Mouse (Mus musculus): ENCODE data around the gene Cabp4.

Gene Cabp4

GRCm38 (mm10) chr19:4099056-4099455 lies 44.8 kb downstream of the Cabp4 start:
- peak; percentile 83 for DNase-seq

- DNase-seq, result no peak
These were observed 45.4 kb downstream of the Cabp4 start for GRCm38 (mm10) chr19:4098426-4098825.

GRCm38 (mm10) chr19:4097441-4097825 lies 46.4 kb downstream of the Cabp4 start:
- no peak for DNase-seq

GRCm38 (mm10) chr19:4096642-4097440 lies 47.0 kb downstream of the Cabp4 start, which contains the start of gene Cdk2ap2:
Gene Cdk2ap2 (plus strand): TSS chr19:4097182.
- peak; percentile 100 for DNase-seq

- DNase-seq, result no peak
These were observed 48.0 kb downstream of the Cabp4 start for GRCm38 (mm10) chr19:4095802-4096201.

GRCm38 (mm10) chr19:4094774-4095303 lies 49.0 kb downstream of the Cabp4 start:
- no peak for DNase-seq

GRCm38 (mm10) chr19:4094348-4094747 lies 49.5 kb downstream of the Cabp4 start:
- DNase-seq, result no peak

GRCm38 (mm10) chr19:4093772-4094171 lies 50.1 kb downstream of the Cabp4 start:
- no peak for DNase-seq

GRCm38 (mm10) chr19:4092750-4093149 lies 51.1 kb downstream of the Cabp4 start:
- no peak for DNase-seq

- no peak for DNase-seq
These were observed 52.5 kb downstream of the Cabp4 start for GRCm38 (mm10) chr19:4091383-4091782.

GRCm38 (mm10) chr19:4090446-4090845 lies 53.4 kb downstream of the Cabp4 start:
- DNase-seq, result no peak

- no peak for DNase-seq
These were observed 54.7 kb downstream of the Cabp4 start for GRCm38 (mm10) chr19:4089128-4089527.

- DNase-seq, result no peak
These were observed 55.7 kb downstream of the Cabp4 start for GRCm38 (mm10) chr19:4088146-4088545.

- no peak for DNase-seq
These were observed 56.7 kb downstream of the Cabp4 start for GRCm38 (mm10) chr19:4087090-4087489.

GRCm38 (mm10) chr19:4086156-4086555 lies 57.7 kb downstream of the Cabp4 start:
- no peak for DNase-seq

Measured in right cerebral cortex, postnatal 25 days (tissue).